Mouse (Mus musculus): ENCODE data around the gene Runx2.

The Runx2 gene

DNA sequence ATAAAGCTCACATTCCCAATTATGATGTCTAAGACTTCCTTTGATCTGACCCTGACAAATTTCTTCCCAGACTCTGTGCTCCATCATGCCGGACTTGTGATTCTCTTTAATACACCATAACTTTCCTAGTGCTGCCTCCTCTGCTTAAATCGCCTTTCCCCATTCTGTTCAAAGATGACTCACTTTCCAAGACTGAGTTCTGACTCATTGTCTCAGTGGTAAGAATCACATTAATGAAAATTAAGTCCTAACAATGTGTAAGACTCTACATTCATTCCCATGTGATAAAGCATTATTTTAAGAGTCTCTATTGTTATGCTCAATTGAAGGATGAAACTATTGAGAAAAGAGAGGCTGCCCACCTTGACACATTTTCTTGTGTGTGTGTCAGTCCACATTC, 43.7 kb downstream of the Runx2 start:
- DNase-seq (ENCODE audit: inconsistent age in 2 of 2, low spot score in 1 of 2): peak in 1 of 2 experiments; percentile 36

DNA sequence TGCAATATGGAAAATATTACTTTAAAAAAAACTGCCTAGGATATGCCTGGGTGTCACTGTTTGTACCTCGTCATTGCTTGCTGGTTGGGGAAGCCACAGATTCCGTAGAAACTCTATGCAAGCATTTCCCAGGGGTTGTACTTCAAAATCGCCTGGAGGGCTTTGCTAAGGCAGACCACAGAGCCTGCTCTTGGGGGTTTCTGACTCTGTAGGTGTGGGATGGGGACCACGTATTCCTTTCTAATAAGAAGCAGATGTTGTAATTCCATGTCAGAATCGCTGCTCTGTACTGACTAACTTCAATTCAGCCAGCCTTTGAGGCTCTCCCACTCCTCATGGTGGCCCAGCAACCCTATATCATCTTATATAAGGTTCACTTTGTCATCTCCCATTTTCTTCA, 46.1 kb downstream of the Runx2 start:
- no peak for DNase-seq (ENCODE audit: inconsistent age in 2 of 2, low spot score in 1 of 2)

DNA sequence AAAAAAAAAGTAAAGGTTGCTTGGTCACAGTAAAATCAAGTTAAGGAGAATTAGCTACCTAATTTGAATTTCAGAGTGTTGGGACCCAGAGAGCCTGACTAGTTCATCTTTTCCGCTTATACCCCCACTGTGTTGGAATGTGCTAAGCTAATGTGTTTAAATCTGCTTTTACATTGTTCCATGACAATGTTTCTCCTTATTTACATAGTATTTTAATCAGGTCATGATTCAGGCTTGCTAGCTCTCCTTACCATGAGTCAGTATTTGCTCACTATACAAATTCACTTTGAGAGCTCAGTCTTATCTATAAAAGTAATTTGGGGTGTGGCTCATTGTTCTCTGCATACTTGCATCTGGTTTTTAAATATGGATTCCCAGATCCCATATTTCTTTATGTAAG, 47.2 kb downstream of the Runx2 start:
- DNase-seq (ENCODE audit: inconsistent age in 2 of 2, low spot score in 1 of 2): no peak

DNA sequence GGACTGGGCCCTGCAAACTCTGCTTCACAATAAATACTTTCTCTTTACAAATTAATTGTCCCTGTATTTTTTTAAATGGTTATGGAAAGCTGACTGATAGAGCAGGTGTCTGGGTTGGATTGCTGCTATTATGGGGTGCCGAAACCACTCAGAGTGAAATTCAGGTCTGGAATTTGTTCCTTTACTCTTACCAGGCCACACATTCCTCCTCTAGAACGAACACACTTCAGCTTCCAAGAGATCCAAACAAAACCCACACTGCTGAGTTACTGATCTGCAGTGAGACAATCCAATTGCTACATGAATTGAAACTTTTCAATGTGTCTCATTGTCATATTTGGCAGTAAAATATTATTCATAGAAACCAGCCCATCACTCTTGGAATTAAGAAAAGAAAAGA, 47.6 kb downstream of the Runx2 start:
- DNase-seq (ENCODE audit: inconsistent age in 2 of 2, low spot score in 1 of 2): no peak

DNA sequence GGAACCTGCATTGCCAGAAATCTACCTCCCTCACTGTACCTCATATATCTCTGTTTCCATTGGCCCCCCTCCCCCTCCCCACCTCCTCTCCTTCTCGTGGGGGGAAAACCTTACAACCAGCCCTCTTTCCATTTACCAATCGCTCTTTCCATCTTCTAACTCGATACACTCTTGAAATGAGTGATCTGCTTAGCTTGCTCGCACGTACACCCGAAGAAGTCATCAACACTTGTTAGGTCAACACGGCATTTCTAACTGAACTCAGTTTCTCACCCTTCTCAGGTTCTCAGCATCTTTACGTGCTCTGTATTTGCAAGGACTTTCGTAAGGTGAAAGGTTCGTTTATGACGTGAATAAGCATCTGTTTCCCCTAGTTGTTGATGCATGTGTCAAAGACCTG, 48.3 kb downstream of the Runx2 start:
- DNase-seq (ENCODE audit: inconsistent age in 2 of 2, low spot score in 1 of 2): no peak

DNA sequence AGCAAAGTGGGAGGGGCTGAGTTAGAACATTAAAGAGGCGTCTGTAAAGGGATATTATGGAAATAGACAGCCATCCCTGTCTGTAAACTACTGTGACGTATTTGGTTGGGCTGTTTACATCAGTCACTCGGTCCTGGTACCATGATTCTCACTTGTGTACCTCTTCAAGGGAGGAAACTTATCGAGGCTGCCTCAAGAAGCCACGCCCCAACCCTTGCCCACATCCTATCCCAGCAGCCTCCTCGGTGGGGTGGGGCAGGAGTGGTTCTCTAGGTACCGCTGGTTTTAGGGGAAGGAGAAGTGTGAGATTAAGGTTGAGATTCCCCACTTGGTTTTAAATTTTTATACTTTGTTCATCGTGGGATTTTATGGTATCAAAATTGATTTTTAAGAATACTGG, 69.2 kb downstream of the Runx2 start:
- DNase-seq (ENCODE audit: inconsistent age in 2 of 2, low spot score in 1 of 2): no peak

DNA sequence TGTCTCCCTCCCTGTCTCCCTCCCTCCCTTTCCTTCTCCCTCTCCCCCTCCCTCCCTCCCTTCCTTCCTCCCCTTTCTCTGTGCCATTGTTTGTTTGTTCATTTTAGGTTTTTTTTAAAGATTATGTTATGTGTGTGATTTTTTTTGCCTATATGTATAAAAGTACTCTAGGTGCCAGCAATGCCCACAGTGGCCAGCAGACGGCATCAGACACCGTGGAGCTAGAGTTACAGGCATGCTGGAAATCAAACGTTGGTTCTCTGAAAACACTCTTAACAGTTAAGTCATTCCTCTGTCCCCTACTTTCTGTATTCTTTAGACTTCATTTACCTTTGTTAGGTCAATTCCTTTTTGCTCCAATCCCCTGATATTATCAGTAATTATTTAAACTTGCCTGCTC, 70.8 kb downstream of the Runx2 start:
- DNase-seq (ENCODE audit: inconsistent age in 2 of 2, low spot score in 1 of 2): no peak

DNA sequence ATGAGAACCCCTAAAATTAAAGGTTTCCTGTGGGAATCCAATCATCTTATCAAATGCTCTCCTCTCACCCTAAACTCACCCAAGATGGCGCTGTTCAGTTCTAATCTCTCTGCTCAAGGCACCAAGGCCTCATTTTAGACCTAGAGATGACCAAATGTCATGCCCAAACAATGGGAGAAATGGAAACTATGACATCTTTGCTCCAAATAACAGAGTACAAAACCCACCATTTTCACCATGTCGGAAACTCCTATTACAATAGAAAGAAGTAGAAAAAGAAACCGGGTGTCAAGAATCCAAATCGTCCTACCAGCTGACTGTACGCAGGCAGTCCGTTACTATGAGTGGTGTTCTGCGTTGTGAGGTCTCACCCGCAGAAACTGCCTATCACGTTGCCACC, 72.4 kb downstream of the Runx2 start:
- no peak for DNase-seq (ENCODE audit: inconsistent age in 2 of 2, low spot score in 1 of 2)

DNA sequence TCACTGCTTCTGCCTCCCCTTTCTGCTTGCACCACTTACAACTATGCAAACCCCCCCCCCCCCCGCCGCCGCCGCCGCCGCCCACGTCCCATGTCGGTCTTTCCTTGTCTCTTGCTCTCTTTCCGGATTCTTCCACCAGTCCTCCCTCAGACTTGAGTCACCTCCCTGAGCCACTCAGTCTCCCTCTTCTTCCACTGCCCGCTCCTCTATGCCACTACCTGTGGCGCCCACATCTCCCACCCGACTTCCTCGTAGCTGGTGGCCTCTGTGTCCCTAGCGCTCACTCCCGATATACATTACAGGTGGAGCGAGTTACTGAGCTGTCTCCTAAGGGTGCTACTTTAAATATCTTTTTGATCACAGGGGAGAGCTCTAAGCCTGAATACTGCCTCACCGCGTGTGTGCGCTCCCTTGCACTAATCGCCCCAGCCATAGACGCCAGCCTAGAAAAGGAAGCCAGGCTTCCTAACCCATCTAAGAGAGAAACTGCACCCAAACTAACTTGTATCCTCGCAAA, 76.4 kb downstream of the Runx2 start:
- peak in 1 of 2 experiments; percentile 71 for DNase-seq (ENCODE audit: inconsistent age in 2 of 2, low spot score in 1 of 2)

DNA sequence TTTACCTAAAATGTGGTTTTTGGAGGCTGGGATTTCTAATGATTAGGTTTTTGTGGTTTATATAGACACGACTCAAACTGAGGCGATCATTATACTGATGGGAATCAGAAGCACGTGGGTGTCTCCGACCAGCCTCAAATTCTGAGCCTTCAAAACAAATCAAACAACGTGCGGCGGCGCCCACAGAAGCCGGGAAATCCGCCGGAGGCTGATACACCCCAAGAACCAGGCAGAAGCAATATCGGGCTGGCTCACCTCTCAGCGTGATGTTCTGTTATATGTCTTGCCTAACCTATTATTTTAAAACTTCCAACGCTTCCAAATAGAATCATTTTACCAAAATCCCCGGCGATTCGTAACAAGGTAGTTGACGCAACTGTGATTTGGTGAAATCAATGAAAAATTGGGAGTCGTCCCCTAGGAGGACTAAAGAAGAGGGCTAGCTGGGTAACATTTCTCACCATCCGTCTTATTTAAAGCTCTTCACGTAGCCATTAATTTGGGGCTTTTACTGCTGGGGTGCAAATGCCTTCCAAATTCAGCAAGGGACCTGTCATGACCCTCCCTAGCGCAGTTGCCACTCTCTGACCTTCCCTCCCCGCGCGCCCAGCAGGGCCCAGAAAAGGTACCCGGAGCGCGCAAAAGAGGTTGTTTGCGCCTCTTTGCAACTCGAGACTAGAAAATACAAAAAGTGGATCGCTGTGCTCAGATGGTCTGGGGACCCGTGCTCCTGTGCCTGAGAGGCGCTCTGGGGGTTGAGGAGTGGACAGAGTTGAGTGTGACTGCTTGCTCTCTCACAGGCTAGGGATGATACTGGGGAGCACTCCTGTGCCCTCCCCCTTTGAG, 77.1 kb downstream of the Runx2 start:
- DNase-seq (ENCODE audit: inconsistent age in 2 of 2, low spot score in 1 of 2): peak; percentile 67 to 78

DNA sequence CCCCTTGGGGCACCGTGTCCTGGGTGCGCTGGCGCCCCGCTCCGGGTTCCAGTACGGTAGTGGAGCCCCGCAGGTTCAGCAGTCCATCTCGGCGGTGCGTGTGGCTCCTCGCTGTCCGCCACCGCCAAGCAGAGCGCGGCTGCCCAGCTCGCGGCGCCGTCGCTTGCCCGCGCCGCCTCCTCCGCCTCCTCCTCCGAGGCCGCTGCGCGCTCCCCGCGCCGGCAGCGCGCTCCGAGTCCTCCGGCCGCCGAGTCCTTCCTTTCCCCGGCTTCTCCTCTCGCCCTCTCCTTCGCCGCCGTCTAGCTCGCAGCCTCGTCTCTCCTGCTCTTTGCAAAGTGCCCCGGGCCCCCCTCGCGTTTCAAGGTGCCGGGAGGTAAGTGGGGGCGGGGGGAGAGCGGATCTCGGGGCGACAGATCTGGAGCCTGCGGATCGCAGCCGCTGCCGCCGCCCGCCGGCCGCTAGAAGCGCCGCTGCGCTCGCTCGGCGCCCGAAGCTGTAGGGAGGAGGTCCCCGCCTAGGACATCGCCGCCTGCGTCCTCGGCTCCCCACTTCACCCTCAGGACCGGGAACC, 78.5 kb downstream of the Runx2 start:
- DNase-seq (ENCODE audit: inconsistent age in 2 of 2, low spot score in 1 of 2): peak; percentile 81 to 94

DNA sequence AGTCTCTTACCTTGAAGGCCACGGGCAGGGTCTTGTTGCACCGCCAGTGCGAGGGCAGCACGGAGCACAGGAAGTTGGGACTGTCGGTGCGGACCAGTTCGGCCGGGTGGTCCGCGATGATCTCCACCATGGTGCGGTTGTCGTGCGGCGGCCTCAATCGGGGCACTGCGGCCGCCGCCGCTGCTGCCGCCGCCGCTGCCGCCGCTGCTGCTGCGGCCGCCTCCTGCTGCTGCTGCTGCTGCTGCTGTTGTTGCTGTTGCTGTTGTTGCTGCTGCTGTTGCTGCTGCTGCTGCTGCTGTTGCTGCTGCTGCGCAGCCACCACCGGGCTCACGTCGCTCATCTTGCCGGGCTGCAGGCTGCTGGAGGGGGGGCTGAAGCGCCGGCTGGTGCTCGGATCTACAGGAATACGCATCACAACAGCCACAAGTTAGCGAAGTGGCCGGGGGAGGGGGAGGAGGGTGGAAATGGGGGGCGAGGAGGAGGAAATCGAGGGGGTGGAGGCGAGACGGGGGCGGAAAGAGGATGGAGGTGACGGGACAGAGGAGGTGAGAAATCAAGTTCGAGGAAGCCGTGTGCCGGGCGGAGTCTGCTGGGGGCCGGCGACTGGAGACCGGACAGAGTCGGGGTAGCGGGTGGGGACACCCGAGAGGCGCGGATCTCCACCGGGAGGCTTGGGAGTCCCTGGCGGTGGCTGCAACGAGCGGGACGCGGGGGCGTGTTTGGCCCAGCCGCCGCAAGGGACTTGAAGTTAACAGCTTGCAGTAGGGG, 79.2 kb downstream of the Runx2 start:
- peak in 1 of 2 experiments; percentile 79 for DNase-seq (ENCODE audit: inconsistent age in 2 of 2, low spot score in 1 of 2)

DNA sequence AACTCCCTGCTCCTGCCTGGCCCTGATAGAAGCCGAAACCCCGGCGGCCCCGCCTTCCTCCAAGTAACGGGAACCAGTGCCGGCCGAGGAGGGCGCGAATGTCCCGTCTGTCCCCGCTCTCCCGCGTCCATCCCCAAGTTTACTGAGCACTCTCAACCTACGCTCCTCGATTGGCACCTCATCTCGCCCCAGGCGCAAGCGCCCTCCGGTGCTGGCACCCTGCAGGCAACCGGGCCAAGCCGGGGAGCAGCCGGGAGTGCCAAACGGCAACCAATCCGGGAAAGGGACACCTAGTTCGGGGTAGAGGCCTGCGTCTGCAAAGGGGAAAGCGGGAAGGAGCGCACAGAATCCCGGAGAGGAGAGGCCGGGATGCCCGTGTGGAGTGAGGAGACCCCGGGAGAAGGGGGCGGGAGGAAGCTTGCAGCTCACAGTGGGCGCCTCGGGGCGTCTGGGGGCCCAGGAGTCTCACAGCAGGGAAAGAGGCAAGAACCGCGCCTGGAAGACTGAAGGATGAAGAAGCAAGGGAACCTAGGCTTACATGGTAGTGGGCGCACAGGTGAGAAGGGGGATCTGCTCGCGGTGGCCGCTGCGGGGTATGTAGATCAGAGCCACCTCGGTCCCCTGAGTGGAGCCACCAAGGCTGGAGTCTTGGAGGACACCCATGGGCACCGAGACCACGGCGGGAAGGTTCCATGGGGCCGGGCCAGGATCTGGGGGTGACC, 79.9 kb downstream of the Runx2 start:
- DNase-seq (ENCODE audit: inconsistent age in 2 of 2, low spot score in 1 of 2): peak; percentile 78 to 90

DNA sequence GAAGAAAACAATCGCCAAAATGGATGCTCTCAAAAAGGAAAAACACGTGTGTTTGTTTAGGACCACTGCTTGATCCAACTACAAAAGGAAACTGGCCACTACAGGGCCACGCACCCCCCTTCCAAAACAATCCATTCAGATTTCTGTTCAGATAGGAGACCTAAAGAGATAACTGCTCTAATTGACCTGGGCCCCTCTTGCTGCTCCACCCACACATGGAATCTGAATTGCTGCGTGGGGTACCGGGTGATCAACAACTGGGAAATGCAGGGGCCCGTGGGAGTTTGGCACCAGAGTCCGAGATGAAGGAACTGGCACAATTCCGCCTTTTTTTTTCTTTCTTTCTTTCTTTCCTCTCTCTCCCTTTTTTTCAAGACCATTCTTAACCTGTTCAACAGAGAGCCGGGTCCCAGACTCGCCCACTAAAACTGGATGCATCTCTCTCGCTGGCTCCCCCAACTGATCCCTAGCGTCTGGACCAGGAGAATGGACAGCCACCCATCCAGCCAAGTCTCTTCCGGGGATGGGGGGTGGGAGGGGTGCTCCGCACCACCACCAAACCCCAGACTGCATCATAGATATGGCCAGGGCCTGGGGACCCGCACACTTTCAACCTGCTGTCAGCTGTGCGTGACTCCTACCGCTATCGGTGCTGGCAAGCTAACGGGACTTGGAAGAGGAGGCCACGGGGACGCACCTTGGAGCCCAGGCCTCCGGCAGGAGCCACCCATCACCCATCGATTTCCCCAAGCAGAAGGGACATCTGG, 80.9 kb downstream of the Runx2 start:
- DNase-seq (ENCODE audit: inconsistent age in 2 of 2, low spot score in 1 of 2): peak; percentile 26 to 67

DNA sequence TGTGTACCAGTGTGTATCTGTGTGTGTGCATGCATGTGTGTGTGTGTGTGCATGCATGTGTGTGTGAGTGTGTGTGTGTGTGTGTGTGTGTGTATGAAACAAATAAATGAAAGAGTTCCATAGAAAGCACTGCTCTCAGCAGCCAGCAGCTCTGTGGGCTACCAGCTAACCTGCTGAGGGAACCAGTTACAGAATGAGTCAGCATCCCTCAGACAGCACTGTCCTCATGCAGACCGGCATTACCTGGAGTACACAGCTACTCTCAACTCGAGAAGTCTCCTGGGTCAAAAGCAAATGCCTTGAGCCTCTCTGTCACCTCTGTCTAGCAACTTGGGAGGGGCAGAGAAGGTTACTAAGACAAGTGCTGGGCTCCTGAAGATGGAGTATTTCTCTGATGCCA, 86.1 kb downstream of the Runx2 start:
- no peak for DNase-seq (ENCODE audit: inconsistent age in 2 of 2, low spot score in 1 of 2)

DNA sequence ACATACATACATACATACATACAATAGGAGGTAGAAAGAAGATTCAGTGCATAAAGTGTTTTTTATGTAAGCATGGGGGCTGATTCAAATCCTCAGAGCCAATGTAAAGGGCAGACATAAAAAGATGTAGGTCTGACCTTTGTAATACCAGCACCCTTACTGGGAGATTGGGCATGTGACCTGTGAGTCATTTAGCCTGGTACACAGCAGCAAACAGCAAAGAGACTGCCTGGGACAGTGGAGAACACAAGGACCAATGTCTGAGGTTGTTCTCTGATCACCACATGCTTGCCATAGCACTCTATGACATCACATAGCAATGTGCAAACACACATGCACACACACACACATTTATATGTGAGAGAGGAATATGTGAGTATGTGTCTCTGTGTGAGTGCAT, 86.9 kb downstream of the Runx2 start:
- DNase-seq (ENCODE audit: inconsistent age in 2 of 2, low spot score in 1 of 2): peak in 1 of 2 experiments; percentile 55

DNA sequence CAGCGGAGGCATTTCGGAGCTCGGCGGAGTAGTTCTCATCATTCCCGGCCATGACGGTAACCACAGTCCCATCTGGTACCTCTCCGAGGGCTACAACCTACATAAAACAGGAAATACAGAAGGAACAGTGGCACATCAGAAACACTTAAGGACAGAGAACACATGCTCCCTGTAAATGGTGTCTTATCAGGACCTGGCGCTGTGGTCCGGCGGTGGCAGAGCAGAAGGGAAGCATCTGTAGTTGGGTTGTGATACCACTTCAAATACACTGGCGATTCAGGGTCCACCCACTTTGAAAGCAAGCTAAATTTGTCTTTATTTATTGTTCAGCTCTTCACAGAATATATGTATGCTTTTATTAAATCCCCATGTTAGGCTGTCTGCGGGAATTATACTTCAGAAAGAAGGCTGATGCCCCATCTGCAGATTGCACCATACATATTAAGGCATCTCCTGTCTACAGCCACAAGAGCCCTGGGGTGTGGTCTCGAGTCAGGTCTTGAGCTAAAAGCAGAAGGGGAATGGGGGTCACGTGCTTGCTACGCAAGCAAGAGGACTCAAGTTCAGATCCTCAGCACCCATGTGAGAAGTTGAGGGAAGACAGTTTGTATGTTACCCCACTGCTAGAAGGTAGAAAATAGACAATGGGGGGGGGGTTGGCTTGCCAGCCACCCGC, 89.7 kb downstream of the Runx2 start:
- DNase-seq (ENCODE audit: inconsistent age in 2 of 2, low spot score in 1 of 2): no peak

DNA sequence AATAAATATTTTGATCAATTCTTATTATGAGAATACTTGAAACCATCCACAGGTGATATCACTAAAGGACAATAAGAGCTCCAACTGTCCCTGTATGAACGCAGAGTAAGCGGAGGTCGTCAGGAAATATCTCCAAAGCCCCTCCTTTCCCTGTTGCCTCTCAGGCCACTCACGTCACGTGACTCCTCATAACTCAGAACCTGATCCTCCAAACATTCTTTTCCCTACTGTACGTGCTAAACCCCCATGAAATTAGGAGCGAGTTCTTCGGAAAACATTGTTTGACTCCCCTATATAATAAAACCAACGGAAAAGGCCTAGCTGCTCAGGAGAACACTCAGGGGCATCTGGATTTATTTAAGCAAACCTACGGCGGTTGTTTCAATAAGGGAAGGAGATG, 90.3 kb downstream of the Runx2 start:
- no peak for DNase-seq (ENCODE audit: inconsistent age in 2 of 2, low spot score in 1 of 2)

DNA sequence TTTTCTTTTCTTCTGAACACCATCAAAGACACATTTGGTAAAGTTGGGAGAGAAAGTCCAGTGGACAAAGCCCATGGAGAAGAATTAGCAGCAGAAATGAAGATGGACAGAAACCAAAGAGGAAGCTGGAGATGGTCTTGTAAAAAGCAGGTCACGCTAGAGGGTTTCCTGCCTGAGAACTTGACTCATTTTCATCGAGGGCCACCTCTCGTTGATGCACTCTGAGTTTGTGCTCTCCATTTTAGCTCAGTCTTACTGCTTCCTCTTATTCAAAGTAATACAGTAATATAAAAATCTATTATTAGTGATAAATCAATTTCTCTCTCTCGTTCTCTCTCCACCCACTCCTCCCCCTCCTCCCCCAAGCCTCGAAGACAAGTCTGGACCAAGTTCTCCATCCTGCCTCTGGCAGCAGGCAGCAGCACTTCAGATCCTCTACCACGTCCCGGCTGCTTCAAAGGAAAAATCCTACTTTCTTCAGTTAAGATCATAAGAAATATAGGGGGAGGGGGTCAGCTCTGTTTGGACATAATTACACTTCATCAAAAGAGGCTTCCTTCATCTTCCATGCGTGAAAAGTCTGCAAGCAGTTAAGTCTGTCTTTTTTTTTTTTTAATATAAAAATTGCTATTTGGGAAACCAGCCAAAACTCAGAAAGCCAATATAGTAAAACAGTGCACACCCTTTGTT, 92.3 kb downstream of the Runx2 start:
- DNase-seq (ENCODE audit: inconsistent age in 2 of 2, low spot score in 1 of 2): no peak

All from adrenal gland, adult (tissue).